Mouse (Mus musculus): ENCODE data around the gene Prtn3.

Prtn3 gene

GRCm38 (mm10) chr10:79926491-79927323, 52.4 kb downstream of the Prtn3 start, which contains the start of gene Arid3a:
TSS of gene Arid3a (plus strand) at chr10:79927043.
- DNase-seq (ENCODE audit: low read depth, low spot score), result peak; percentile 96

- peak; percentile 52 for DNase-seq (ENCODE audit: low read depth, low spot score)
Measured at GRCm38 (mm10) chr10:79927324-79928029, 53.2 kb downstream of the Prtn3 start.

GRCm38 (mm10) chr10:79928030-79928694, 53.9 kb downstream of the Prtn3 start:
- DNase-seq (ENCODE audit: low read depth, low spot score), result no peak

GRCm38 (mm10) chr10:79928907-79929701, 54.8 kb downstream of the Prtn3 start:
- no peak for DNase-seq (ENCODE audit: low read depth, low spot score)

- DNase-seq (ENCODE audit: low read depth, low spot score), result no peak
Measured at GRCm38 (mm10) chr10:79929967-79930825, 55.9 kb downstream of the Prtn3 start.

GRCm38 (mm10) chr10:79930826-79931186, 56.5 kb downstream of the Prtn3 start:
- no peak for DNase-seq (ENCODE audit: low read depth, low spot score)

- DNase-seq (ENCODE audit: low read depth, low spot score), result no peak
Measured at GRCm38 (mm10) chr10:79931797-79932196, 57.5 kb downstream of the Prtn3 start.

- DNase-seq (ENCODE audit: low read depth, low spot score), result peak; percentile 78
Measured at GRCm38 (mm10) chr10:79932736-79933135, 58.5 kb downstream of the Prtn3 start.
